Mouse (Mus musculus): ENCODE results near the gene Kcnj6. TPM values are rescaled to one million over a fixed set of nuclear protein-coding genes. Genes with fewer than 3 reads are reported as not detected.

Gene Kcnj6
- polyA plus RNA-seq, 1 experiment from 2014 or later, result 5.9 TPM

GRCm38 (mm10) chr16:94701141-94701540, 296.4 kb downstream of the Kcnj6 start:
- Histone ChIP-seq H3K9ac (replicated peaks) (no peak overlapping the region), H3K36me3 (no peaks in the 10 kb centered on the region), H3K9me3 (replicated peaks) (no peaks in the 10 kb centered on the region), H3K4me3 (replicated peaks) (no peak overlapping the region), H3K27ac (replicated peaks) (no peak overlapping the region), H3K27me3 (replicated peaks) (no peaks in the 10 kb centered on the region), H3K4me2 (no peak overlapping the region), H3K4me1 (no peaks in the 10 kb centered on the region)
- no peak for ATAC-seq (ENCODE audit: low FRiP score)
- WGBS, result 79% methylated on average over 4 of the region's 4 CpGs

Small RNA genes lying within 50 kb of the gene (microRNA-seq; reads per million reads assigned to microRNA genes)
- gene Gm22745, result not detected

All from neural tube, embryonic 15.5 days (tissue).